Mouse (Mus musculus): Measurements from ENCODE around the gene Ldlrad1.

DNA sequence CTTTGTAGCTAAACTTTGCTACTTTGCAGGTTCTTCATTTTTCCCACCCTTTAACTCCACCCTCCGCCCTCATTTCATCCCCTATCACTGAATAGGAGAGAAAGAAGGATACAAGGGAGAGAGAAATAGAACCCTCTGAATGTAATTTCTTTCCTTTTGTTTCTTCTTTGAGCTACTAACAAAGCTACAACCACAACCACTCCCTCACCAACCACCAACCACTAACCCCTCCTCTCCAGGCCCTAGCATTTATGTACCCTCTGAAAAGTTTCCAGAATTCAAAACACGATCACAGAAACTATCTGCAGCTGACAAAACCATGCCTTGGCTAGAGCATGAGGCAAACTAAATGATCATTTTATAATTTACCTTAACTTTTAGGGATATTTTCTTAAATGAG, 12.5 kb upstream of the Ldlrad1 start:
- TF ChIP-seq CTCF (IDR thresholded peaks at IDR 0.05; ENCODE audit: low read depth, low read length) (no peak), POLR2A (IDR thresholded peaks at IDR 0.05; ENCODE audit: extremely low read depth, insufficient read depth, low read length) (no peak)

Data from liver, adult 2 months (tissue).